Mouse (Mus musculus) liver, embryonic 12.5 days (tissue): ENCODE measurements around the gene Prpf6. TPM values are rescaled to one million over a fixed set of nuclear protein-coding genes. Genes with fewer than 3 reads are reported as not detected.
A peak's percentile ranks its signal among the peaks of the same experiment; 100 is the strongest.

ENCODE experiments used
- ATAC-seq: fragments of 200-750 bp; cut with Nextera tagmentation; 2 replicates; pipeline ENCODE4 v1.8.0; 2017; ENCODE audit warnings: moderate number of reproducible peaks, mild to moderate bottlenecking, moderate library complexity
- H3K27ac ChIP-seq: fragments of 300-500 bp; sonication (generic); 2 replicates; pipeline ENCODE4 v1.5.1; 2016; ENCODE audit warnings: mild to moderate bottlenecking
- H3K27me3 ChIP-seq: fragments of 300-500 bp; sonication (generic); replicated peaks from 2 replicates; pipeline ENCODE4 v1.6.1; 2016; ENCODE audit warnings: mild to moderate bottlenecking, moderate library complexity
- H3K36me3 ChIP-seq: fragments of 300-500 bp; sonication (generic); 2 replicates; pipeline ENCODE4 v1.6.1; 2016; ENCODE audit warnings: mild to moderate bottlenecking, moderate library complexity
- H3K4me1 ChIP-seq: fragments of 300-500 bp; sonication (generic); 2 replicates; pipeline ENCODE4 v1.6.1; 2016
- H3K4me2 ChIP-seq: fragments of 300-500 bp; sonication (generic); 2 replicates; pipeline ENCODE4 v1.6.1; 2016; ENCODE audit warnings: mild to moderate bottlenecking, moderate library complexity
- H3K4me3 ChIP-seq: fragments of 300-500 bp; sonication (generic); 2 replicates; pipeline ENCODE4 v1.5.1; 2016; ENCODE audit warnings: mild to moderate bottlenecking, moderate library complexity
- H3K9ac ChIP-seq: fragments of 300-500 bp; sonication (generic); 2 replicates; pipeline ENCODE4 v1.6.1; 2016; ENCODE audit warnings: mild to moderate bottlenecking, moderate library complexity
- H3K9me3 ChIP-seq: fragments of 300-500 bp; sonication (generic); replicated peaks from 2 replicates; pipeline ENCODE4 v1.6.1; 2016; ENCODE audit warnings: mild to moderate bottlenecking, moderate library complexity
- WGBS: fragments of 180-500 bp; shearing (Covaris S2); methylation state at CpG from one replicate; pipeline ENCODE4 v1.1.7; 2016; ENCODE audit not compliant: insufficient replicate concordance; 5-methylcytosine and 5-hydroxymethylcytosine counted together
- polyA plus RNA-seq: library from polyadenylated mRNA; unstranded; fragments of >200 nt; fragmentation: Nextera tagmentation; extraction: Ambion mirVana; gene quantifications from 2 replicates; pipeline ENCODE4 v1.2.1, GENCODE M21; 2016

Prpf6 gene
- polyA plus RNA-seq, 1 experiment from 2014 or later, result 48.2 TPM

DNA sequence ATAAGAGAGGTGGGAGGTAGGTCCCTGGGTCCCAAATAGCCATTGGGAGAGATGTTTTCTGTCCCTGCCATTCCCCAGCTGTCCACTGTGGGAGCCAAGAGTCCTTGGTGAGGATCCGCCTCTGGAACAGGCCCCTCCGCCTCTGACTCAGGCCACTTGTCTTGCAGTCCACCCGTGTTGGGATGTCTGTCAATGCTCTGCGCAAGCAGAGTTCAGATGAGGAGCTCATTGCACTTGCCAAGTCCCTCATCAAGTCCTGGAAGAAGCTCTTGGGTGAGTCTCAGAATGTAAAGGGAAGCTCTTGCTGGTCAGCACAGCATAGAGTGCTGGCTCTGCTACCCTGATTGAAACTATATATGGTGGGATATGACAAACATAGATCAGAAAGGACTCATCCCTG is 91.7 kb downstream of the Prpf6 start:
- Histone ChIP-seq H3K27me3 (peaks cover 17% of the 10 kb centered on the region; the same call in 1 of the 2 replicates), H3K9ac (no peak overlapping the region), H3K27ac (no peak overlapping the region), H3K4me1 (peaks cover 26% of the 10 kb centered on the region), H3K4me3 (no peak overlapping the region), H3K4me2 (no peak overlapping the region), H3K36me3 (peaks cover 18% of the 10 kb centered on the region), H3K9me3 (no peaks in the 10 kb centered on the region)
- 70% methylated on average over 4 of the region's 4 CpGs for WGBS
- ATAC-seq, result no peak

DNA sequence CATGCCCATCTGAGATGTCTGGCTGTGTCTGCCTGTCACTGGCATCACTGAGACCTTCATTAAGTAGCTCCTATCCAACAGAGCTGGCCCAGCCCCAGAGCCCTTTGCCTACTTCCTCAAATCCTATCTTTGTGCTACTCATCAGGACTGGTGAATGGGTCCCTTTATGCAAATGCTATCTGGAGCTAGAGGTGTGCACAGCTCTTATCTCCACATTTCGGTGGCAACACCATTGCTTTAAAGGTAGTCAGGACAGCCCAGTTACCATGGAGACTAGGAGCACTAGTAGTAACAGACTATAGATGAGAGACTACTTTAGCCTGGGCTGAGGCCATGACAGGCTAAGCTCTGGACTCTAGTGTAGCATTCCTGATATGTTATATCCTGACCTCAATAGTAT is 93.0 kb downstream of the Prpf6 start:
- Histone ChIP-seq H3K4me3 (no peak overlapping the region), H3K27me3 (peaks cover 17% of the 10 kb centered on the region; the same call in 1 of the 2 replicates), H3K36me3 (peaks cover 32% of the 10 kb centered on the region), H3K9ac (no peak overlapping the region), H3K4me1 (peaks cover 20% of the 10 kb centered on the region), H3K9me3 (no peaks in the 10 kb centered on the region), H3K4me2 (no peak overlapping the region), H3K27ac (no peak overlapping the region)
- 18% methylated on average over 1 of the region's 1 CpGs for WGBS
- no peak for ATAC-seq

DNA sequence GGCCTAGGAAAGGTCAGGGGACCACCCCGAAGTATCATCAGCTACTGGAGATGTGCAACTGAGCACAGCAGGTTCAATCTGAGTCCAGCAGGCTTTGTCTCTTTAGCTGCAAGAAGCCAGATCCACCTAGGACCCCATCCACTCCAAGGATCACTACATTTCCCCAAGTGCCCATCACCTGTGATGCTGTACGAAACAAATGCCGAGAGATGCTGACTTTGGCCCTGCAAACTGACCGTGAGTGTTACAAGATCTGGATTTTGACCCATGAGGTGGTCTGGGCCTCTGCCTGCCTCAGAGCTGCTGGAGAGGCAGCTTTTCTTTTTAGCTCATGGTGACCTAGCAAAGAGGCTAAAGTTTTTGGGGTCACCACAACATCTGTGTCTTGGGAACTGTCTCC is 94.0 kb downstream of the Prpf6 start:
- peaks cover 14% of the 10 kb centered on the region for H3K4me1 ChIP-seq
- ATAC-seq, result no peak
- H3K36me3 ChIP-seq, result peaks cover 35% of the 10 kb centered on the region
- no peak overlapping the region for H3K4me2 ChIP-seq
- peaks cover 13% of the 10 kb centered on the region; the same call in 1 of the 2 replicates for H3K27me3 ChIP-seq
- H3K9ac ChIP-seq, result no peak overlapping the region
- no peak overlapping the region for H3K27ac ChIP-seq
- no peak overlapping the region for H3K4me3 ChIP-seq
- 74% methylated on average over 4 of the region's 4 CpGs for WGBS
- no peaks in the 10 kb centered on the region for H3K9me3 ChIP-seq

DNA sequence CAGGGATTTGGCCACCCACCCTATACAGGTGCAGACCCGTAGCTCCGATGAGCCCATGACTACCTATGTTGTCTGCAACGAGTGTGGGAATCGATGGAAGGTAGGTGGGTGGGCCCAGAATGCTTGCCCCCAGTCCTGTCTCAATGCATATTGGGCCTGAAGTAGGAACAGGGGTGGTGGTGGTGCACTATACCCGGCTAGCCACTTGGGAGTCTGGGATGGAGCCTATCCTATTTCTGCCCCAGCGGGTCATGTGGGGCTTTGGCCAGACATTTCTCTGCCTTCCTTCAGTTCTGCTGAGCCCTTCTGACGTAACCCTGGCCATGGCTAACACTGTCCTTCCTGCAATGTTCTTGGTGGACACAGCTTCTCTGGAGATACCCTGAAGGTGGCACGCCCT is 95.9 kb downstream of the Prpf6 start:
- Histone ChIP-seq H3K4me2 (no peak overlapping the region), H3K4me1 (peaks cover 8% of the 10 kb centered on the region), H3K9ac (no peak overlapping the region), H3K27ac (no peak overlapping the region), H3K36me3 (peaks cover 35% of the 10 kb centered on the region), H3K4me3 (no peak overlapping the region), H3K27me3 (peaks cover 2% of the 10 kb centered on the region; the same call in 1 of the 2 replicates), H3K9me3 (no peaks in the 10 kb centered on the region)
- 79% methylated on average over 8 of the region's 8 CpGs for WGBS
- ATAC-seq, result no peak

- no peak overlapping the region for H3K27ac ChIP-seq
- 77% methylated on average over 10 of the region's 10 CpGs for whole genome bisulfite sequencing
- H3K4me2 ChIP-seq, result no peak overlapping the region; the same call in 1 of the 2 replicates
- no peak for ATAC-seq
- H3K9ac ChIP-seq, result no peak overlapping the region
- peaks cover 20% of the 10 kb centered on the region for H3K27me3 ChIP-seq
- peaks cover 28% of the 10 kb centered on the region for H3K4me1 ChIP-seq
- H3K9me3 ChIP-seq, result no peaks in the 10 kb centered on the region
- no peak overlapping the region for H3K4me3 ChIP-seq
- H3K36me3 ChIP-seq, result peaks cover 35% of the 10 kb centered on the region
Observed at GRCm38 (mm10) chr2:181689466-181690160, 97.9 kb downstream of the Prpf6 start.

GRCm38 (mm10) chr2:181691083-181691482 is 99.4 kb downstream of the Prpf6 start:
- no peaks in the 10 kb centered on the region for H3K9me3 ChIP-seq
- WGBS, result 58% methylated on average over 6 of the region's 6 CpGs
- peaks cover 35% of the 10 kb centered on the region for H3K36me3 ChIP-seq
- peak overlapping the region; percentile 32 for H3K4me2 ChIP-seq
- H3K9ac ChIP-seq, result no peak overlapping the region
- H3K4me1 ChIP-seq, result peaks cover 29% of the 10 kb centered on the region
- H3K27ac ChIP-seq, result no peak overlapping the region
- peak overlapping the region; percentile 12; the same call in 1 of the 2 replicates for H3K4me3 ChIP-seq
- no peak for ATAC-seq
- peaks cover 27% of the 10 kb centered on the region for H3K27me3 ChIP-seq

- Histone ChIP-seq H3K4me2 (peak overlapping the region; percentile 32), H3K9me3 (no peaks in the 10 kb centered on the region), H3K27ac (no peak overlapping the region), H3K27me3 (peaks cover 27% of the 10 kb centered on the region), H3K36me3 (peaks cover 32% of the 10 kb centered on the region), H3K4me1 (peaks cover 29% of the 10 kb centered on the region), H3K9ac (no peak overlapping the region), H3K4me3 (0 out of 2 replicates have a peak overlapping the region, but pooled peaks have one; percentile 12)
- no peak for ATAC-seq
- 34% methylated on average over 4 of the region's 4 CpGs for WGBS
Observed at GRCm38 (mm10) chr2:181691571-181691970, 99.9 kb downstream of the Prpf6 start.

DNA sequence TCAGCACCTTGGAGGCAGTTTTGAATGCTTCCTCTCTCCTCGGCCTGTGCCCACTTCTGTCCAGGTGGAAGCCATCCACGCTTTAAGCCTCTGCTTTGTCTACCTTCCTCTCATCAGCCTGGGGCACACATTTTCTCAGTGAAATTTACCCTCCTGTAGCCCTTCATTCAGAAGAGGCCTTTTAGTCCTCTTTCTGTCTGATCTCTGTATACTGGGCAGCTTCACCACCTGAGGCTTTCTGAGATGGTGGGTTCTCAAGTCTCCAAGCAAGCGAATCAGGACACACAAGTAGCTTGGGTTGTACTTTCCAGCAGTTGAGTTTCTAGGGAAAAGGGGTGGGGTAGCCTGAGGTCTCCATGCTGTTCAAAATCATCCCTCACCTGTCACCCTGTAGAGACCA is 100.6 kb downstream of the Prpf6 start:
- Histone ChIP-seq H3K27ac (no peak overlapping the region), H3K4me2 (peak overlapping the region; percentile 87), H3K36me3 (peaks cover 26% of the 10 kb centered on the region), H3K9me3 (no peaks in the 10 kb centered on the region), H3K27me3 (peaks cover 27% of the 10 kb centered on the region), H3K9ac (no peak overlapping the region), H3K4me1 (peaks cover 29% of the 10 kb centered on the region), H3K4me3 (peak overlapping the region; percentile 62; the same call in 1 of the 2 replicates)
- WGBS, result 65% methylated on average over 3 of the region's 3 CpGs
- no peak for ATAC-seq

- Histone ChIP-seq H3K4me2 (peak within 1 kb of the TSS; percentile 87), H3K9ac (peak within 1 kb of the TSS; percentile 65), H3K36me3 (peaks cover 14% of the 10 kb centered on the region), H3K4me3 (peak within 1 kb of the TSS; percentile 62), H3K27me3 (peaks cover 27% of the 10 kb centered on the region), H3K4me1 (peaks cover 29% of the 10 kb centered on the region), H3K27ac (peak within 1 kb of the TSS; percentile 51; the same call in 1 of the 2 replicates), H3K9me3 (no peaks in the 10 kb centered on the region)
- ATAC-seq, result peak; percentile 65
- under 1% methylated on average over 74 of the region's 75 CpGs for WGBS
Observed at GRCm38 (mm10) chr2:181693339-181694280, 101.9 kb downstream of the Prpf6 start, which contains the start of gene Rgs19. TSS of gene Rgs19 (minus strand) at chr2:181693977.

- Histone ChIP-seq H3K9ac (no peak overlapping the region), H3K4me1 (peaks cover 29% of the 10 kb centered on the region)
Observed at GRCm38 (mm10) chr2:181694581-181694980, 102.9 kb downstream of the Prpf6 start.

DNA sequence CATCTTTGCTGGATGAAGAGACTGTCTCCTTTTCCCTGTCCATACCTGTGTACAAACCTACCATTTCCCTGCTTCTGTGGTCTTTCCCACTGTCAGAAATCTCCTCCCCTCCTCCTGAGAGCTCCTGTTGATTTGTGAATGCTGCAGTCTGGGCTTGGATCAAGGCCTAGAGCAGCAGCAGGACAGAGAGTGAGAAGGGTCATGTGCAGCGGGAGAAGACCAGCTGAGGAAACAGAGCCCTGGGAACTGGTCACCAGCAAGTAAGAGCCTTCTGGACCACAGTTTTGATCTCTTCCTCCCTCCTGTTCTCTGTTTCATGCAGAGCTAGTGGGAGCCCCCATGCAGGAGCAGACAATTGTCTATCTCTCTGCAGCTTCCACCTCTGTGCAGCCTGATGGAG is 104.1 kb downstream of the Prpf6 start:
- Histone ChIP-seq H3K4me2 (no peak overlapping the region), H3K9me3 (no peaks in the 10 kb centered on the region), H3K4me1 (peaks cover 29% of the 10 kb centered on the region), H3K27ac (no peak overlapping the region), H3K27me3 (peaks cover 27% of the 10 kb centered on the region), H3K36me3 (no peaks in the 10 kb centered on the region), H3K9ac (no peak overlapping the region), H3K4me3 (no peak overlapping the region)
- 50% methylated on average over 1 of the region's 1 CpGs for WGBS
- ATAC-seq, result no peak

More at GRCm38 (mm10) chr2:181694581-181694980, 102.9 kb downstream of the Prpf6 start:
- H3K9me3 ChIP-seq, result no peaks in the 10 kb centered on the region
- WGBS, result 65% methylated on average over 3 of the region's 3 CpGs
- H3K4me2 ChIP-seq, result peak overlapping the region; percentile 87
- H3K27me3 ChIP-seq, result peaks cover 27% of the 10 kb centered on the region
- no peak overlapping the region for H3K4me3 ChIP-seq
- ATAC-seq, result no peak
- H3K36me3 ChIP-seq, result peaks cover 4% of the 10 kb centered on the region
- no peak overlapping the region for H3K27ac ChIP-seq
